Mouse (Mus musculus): ENCODE results near the gene Stx4a. TPM values are rescaled to one million over a fixed set of nuclear protein-coding genes. Genes with fewer than 3 reads are reported as not detected.
"Not testable (repeated sequence)": the region's sequence is repeated elsewhere in the genome, so short reads cannot be mapped to it uniquely, and the experiment has no call there.

The Stx4a gene
- polyA plus RNA-seq, 2 experiments = 7.2 to 34.9 TPM

- Histone ChIP-seq H3K36me3 (replicated peaks; ENCODE audit: control insufficient read depth, insufficient read depth, low read depth) (peaks cover 18% of the 10 kb centered on the region), H3K4me1 (replicated peaks; ENCODE audit: control insufficient read depth in 2 of 2, insufficient read depth in 2 of 2, low read length in 1 of 2) (no peaks in the 10 kb centered on the region), H3K9ac (replicated peaks) (no peak overlapping the region), H3K27ac (no peak overlapping the region), H3K4me2 (ENCODE audit: low read depth) (no peak overlapping the region), H3K27me3 (ENCODE audit: control insufficient read depth, insufficient read depth, low read length) (no peaks in the 10 kb centered on the region), H3K4me3 (ENCODE audit: insufficient read depth in 1 of 2, low read depth in 2 of 2, low read length in 2 of 2) (no peak overlapping the region), H3K9me3 (ENCODE audit: control insufficient read depth, low read length) (no peaks in the 10 kb centered on the region)
- WGBS (ENCODE audit: insufficient replicate concordance) = 77% methylated on average over 3 of the region's 3 CpGs
- TF ChIP-seq EP300 (IDR thresholded peaks at IDR 0.05; ENCODE audit: low read depth) (no peak), CTCF (IDR thresholded peaks at IDR 0.05; ENCODE audit: low read depth) (no peak)
- no peak for ATAC-seq (ENCODE audit: insufficient read depth)
- DNase-seq (ENCODE audit: low read depth in 3 of 3, low spot score in 3 of 3) = no peak
These were observed 63.7 kb downstream of the Stx4a start for GRCm38 (mm10) chr7:127887781-127888180.

GRCm38 (mm10) chr7:127888821-127889220 is 64.7 kb downstream of the Stx4a start:
- Histone ChIP-seq H3K4me2 (ENCODE audit: low read depth) (no peak overlapping the region), H3K9me3 (ENCODE audit: control insufficient read depth, low read length) (no peaks in the 10 kb centered on the region), H3K27ac (no peak overlapping the region), H3K9ac (replicated peaks) (no peak overlapping the region), H3K4me1 (replicated peaks; ENCODE audit: control insufficient read depth in 2 of 2, insufficient read depth in 2 of 2, low read length in 1 of 2) (no peaks in the 10 kb centered on the region), H3K4me3 (ENCODE audit: insufficient read depth in 1 of 2, low read depth in 2 of 2, low read length in 2 of 2) (no peak overlapping the region), H3K36me3 (replicated peaks; ENCODE audit: control insufficient read depth, insufficient read depth, low read depth) (peaks cover 10% of the 10 kb centered on the region), H3K27me3 (ENCODE audit: control insufficient read depth, insufficient read depth, low read length) (no peaks in the 10 kb centered on the region)
- TF ChIP-seq EP300 (IDR thresholded peaks at IDR 0.05; ENCODE audit: low read depth) = no peak
- no peak for TF ChIP-seq CTCF (IDR thresholded peaks at IDR 0.05; ENCODE audit: low read depth)
- ATAC-seq (ENCODE audit: insufficient read depth) (no peak), DNase-seq (ENCODE audit: low read depth in 3 of 3, low spot score in 3 of 3) (no peak)
- 57% methylated on average over 3 of the region's 3 CpGs for WGBS (ENCODE audit: insufficient replicate concordance)

- no peak within 1 kb of the TSS for H3K9ac ChIP-seq (replicated peaks)
- H3K27me3 ChIP-seq (ENCODE audit: control insufficient read depth, insufficient read depth, low read length) = no peaks in the 10 kb centered on the region
- no peak within 1 kb of the TSS for H3K27ac ChIP-seq
- WGBS (ENCODE audit: insufficient replicate concordance) = 56% methylated on average over 4 of the region's 4 CpGs
- TF ChIP-seq EP300 (IDR thresholded peaks at IDR 0.05; ENCODE audit: low read depth) (no peak), CTCF (IDR thresholded peaks at IDR 0.05; ENCODE audit: low read depth) (no peak)
- H3K4me1 ChIP-seq (replicated peaks; ENCODE audit: control insufficient read depth in 2 of 2, insufficient read depth in 2 of 2, low read length in 1 of 2) = peaks cover 9 to 10% of the 10 kb centered on the region in 2 experiments
- H3K4me2 ChIP-seq (ENCODE audit: low read depth) = no peak within 1 kb of the TSS
- H3K4me3 ChIP-seq (ENCODE audit: insufficient read depth in 1 of 2, low read depth in 2 of 2, low read length in 2 of 2) = no peak within 1 kb of the TSS
- H3K36me3 ChIP-seq (replicated peaks; ENCODE audit: control insufficient read depth, insufficient read depth, low read depth) = peaks cover 8% of the 10 kb centered on the region
- DNase-seq (ENCODE audit: low read depth in 3 of 3, low spot score in 3 of 3) (no peak), ATAC-seq (ENCODE audit: insufficient read depth) (no peak)
- no peaks in the 10 kb centered on the region for H3K9me3 ChIP-seq (ENCODE audit: control insufficient read depth, low read length)
These were observed 66.7 kb downstream of the Stx4a start, which contains the start of gene Prss53 for GRCm38 (mm10) chr7:127890798-127891197. TSS of gene Prss53 (minus strand) at chr7:127890970.

- H3K27ac ChIP-seq = peak overlapping the region; percentile 76
- ATAC-seq (ENCODE audit: insufficient read depth) (no peak), DNase-seq (ENCODE audit: low read depth in 3 of 3, low spot score in 3 of 3) (no peak)
- WGBS (ENCODE audit: insufficient replicate concordance) = 72% methylated on average over 5 of the region's 5 CpGs
- H3K9me3 ChIP-seq (ENCODE audit: control insufficient read depth, low read length) = no peaks in the 10 kb centered on the region
- H3K36me3 ChIP-seq (replicated peaks; ENCODE audit: control insufficient read depth, insufficient read depth, low read depth) = no peaks in the 10 kb centered on the region; the same call in 1 of the 2 replicates
- TF ChIP-seq CTCF (IDR thresholded peaks at IDR 0.05; ENCODE audit: low read depth) (no peak), EP300 (IDR thresholded peaks at IDR 0.05; ENCODE audit: low read depth) (no peak)
- peaks cover 22 to 27% of the 10 kb centered on the region in 2 experiments for H3K4me1 ChIP-seq (replicated peaks; ENCODE audit: control insufficient read depth in 2 of 2, insufficient read depth in 2 of 2, low read length in 1 of 2)
- peak overlapping the region; percentile 65 to 70 for H3K4me3 ChIP-seq (ENCODE audit: insufficient read depth in 1 of 2, low read depth in 2 of 2, low read length in 2 of 2)
- peak overlapping the region; percentile 96 for H3K4me2 ChIP-seq (ENCODE audit: low read depth)
- H3K27me3 ChIP-seq (ENCODE audit: control insufficient read depth, insufficient read depth, low read length) = no peaks in the 10 kb centered on the region
- peak overlapping the region; percentile 67 for H3K9ac ChIP-seq (replicated peaks)
These were observed 70.4 kb downstream of the Stx4a start for GRCm38 (mm10) chr7:127894480-127894879.

GRCm38 (mm10) chr7:127895442-127895841 is 71.3 kb downstream of the Stx4a start, which contains the start of the genes Gm21974 and Vkorc1:
TSS of gene Gm21974 (minus strand) at chr7:127895454.
TSS of gene Vkorc1 (minus strand) at chr7:127895617.
- WGBS (ENCODE audit: insufficient replicate concordance) = 0% methylated on average over 26 of the region's 26 CpGs
- Histone ChIP-seq H3K36me3 (replicated peaks; ENCODE audit: control insufficient read depth, insufficient read depth, low read depth) (no peaks in the 10 kb centered on the region; the same call in 1 of the 2 replicates), H3K9ac (replicated peaks) (peak within 1 kb of the TSS; percentile 67), H3K9me3 (ENCODE audit: control insufficient read depth, low read length) (no peaks in the 10 kb centered on the region), H3K27me3 (ENCODE audit: control insufficient read depth, insufficient read depth, low read length) (no peaks in the 10 kb centered on the region), H3K27ac (peak within 1 kb of the TSS; percentile 76), H3K4me2 (ENCODE audit: low read depth) (peak within 1 kb of the TSS; percentile 96), H3K4me1 (replicated peaks; ENCODE audit: control insufficient read depth in 2 of 2, insufficient read depth in 2 of 2, low read length in 1 of 2) (peaks cover 31 to 37% of the 10 kb centered on the region in 2 experiments), H3K4me3 (ENCODE audit: insufficient read depth in 1 of 2, low read depth in 2 of 2, low read length in 2 of 2) (peak within 1 kb of the TSS; percentile 65 to 70)
- ATAC-seq (ENCODE audit: insufficient read depth) (peak; percentile 94), DNase-seq (ENCODE audit: low read depth in 3 of 3, low spot score in 3 of 3) (peak; percentile 89 to 94 (median 92))
- peak; percentile 78 for TF ChIP-seq CTCF (IDR thresholded peaks at IDR 0.05; ENCODE audit: low read depth)
- no peak for TF ChIP-seq EP300 (IDR thresholded peaks at IDR 0.05; ENCODE audit: low read depth)

- H3K36me3 ChIP-seq (replicated peaks; ENCODE audit: control insufficient read depth, insufficient read depth, low read depth); H3K27me3 ChIP-seq (ENCODE audit: control insufficient read depth, insufficient read depth, low read length); H3K9me3 ChIP-seq (ENCODE audit: control insufficient read depth, low read length); DNase-seq (ENCODE audit: low read depth in 3 of 3, low spot score in 3 of 3); H3K9ac ChIP-seq (replicated peaks): not testable (repeated sequence)
- Histone ChIP-seq H3K4me1 (replicated peaks; ENCODE audit: control insufficient read depth in 2 of 2, insufficient read depth in 2 of 2, low read length in 1 of 2) (peaks cover 34 to 39% of the 10 kb centered on the region in 2 experiments), H3K4me3 (ENCODE audit: insufficient read depth in 1 of 2, low read depth in 2 of 2, low read length in 2 of 2) (peak overlapping the region in 1 of 2 experiments; percentile 9; a peak in 1 of 4 replicates), H3K27ac (peak overlapping the region; percentile 23), H3K4me2 (ENCODE audit: low read depth) (peak overlapping the region; percentile 96)
- 54% methylated on average over 7 of the region's 7 CpGs for WGBS (ENCODE audit: insufficient replicate concordance)
- peak; percentile 0; the same call in 1 of the 2 replicates for ATAC-seq (ENCODE audit: insufficient read depth)
These were observed 71.8 kb downstream of the Stx4a start for GRCm38 (mm10) chr7:127895891-127896290.
